Mouse (Mus musculus) limb, embryonic 14.5 days (tissue): Measurements from ENCODE around the gene Ednra. TPM values are rescaled to one million over a fixed set of nuclear protein-coding genes. Genes with fewer than 3 reads are reported as not detected.

Experiments
- ATAC-seq: fragments of 200-750 bp; cut with Nextera tagmentation; 2 replicates; pipeline ENCODE4 v1.8.0; 2017; ENCODE audit warnings: low read depth, moderate number of reproducible peaks, moderate TSS enrichment; ENCODE audit not compliant: low FRiP score
- DNase-seq: peaks from one replicate; pipeline ENCODE4 v3.0.0-alpha.2; 2015; ENCODE audit warnings: low spot score
- H3K27ac ChIP-seq: fragments of 300-500 bp; sonication (generic); replicated peaks from 2 replicates; pipeline ENCODE4 v1.5.1; 2014; ENCODE audit warnings: low read depth, mild to moderate bottlenecking, low read length, moderate library complexity, mixed read lengths
- H3K27me3 ChIP-seq: fragments of 300-500 bp; sonication (generic); 2 replicates; pipeline ENCODE4 v1.6.1; 2014; ENCODE audit warnings: low read length, mixed read lengths; ENCODE audit not compliant: control insufficient read depth, insufficient read depth
- H3K36me3 ChIP-seq: fragments of 300-500 bp; sonication (generic); 2 replicates; pipeline ENCODE4 v1.6.1; 2014; ENCODE audit warnings: mild to moderate bottlenecking, low read length, moderate library complexity, mixed read lengths; ENCODE audit not compliant: control insufficient read depth, insufficient read depth
- H3K4me1 ChIP-seq: fragments of 300-500 bp; sonication (generic); 2 replicates; pipeline ENCODE4 v1.6.1; 2014; ENCODE audit warnings: antibody characterized with exemption, low read length, mixed read lengths; ENCODE audit not compliant: control insufficient read depth, insufficient read depth
- H3K4me2 ChIP-seq: fragments of 300-500 bp; sonication (generic); replicated peaks from 2 replicates; pipeline ENCODE4 v1.6.1; 2014; ENCODE audit warnings: low read depth, mild to moderate bottlenecking, low read length, moderate library complexity; ENCODE audit not compliant: severe bottlenecking
- H3K4me3 ChIP-seq: fragments of 300-500 bp; sonication (generic); replicated peaks from 2 replicates; pipeline ENCODE4 v1.5.1; 2014; ENCODE audit warnings: low read length
- H3K9ac ChIP-seq: fragments of 300-500 bp; sonication (generic); 2 replicates; pipeline ENCODE4 v1.6.1; 2014; ENCODE audit warnings: mild to moderate bottlenecking, low read depth, low read length, moderate library complexity; ENCODE audit not compliant: severe bottlenecking
- H3K9me3 ChIP-seq: fragments of 300-500 bp; sonication (generic); 2 replicates; pipeline ENCODE4 v1.6.1; 2016; ENCODE audit warnings: low read length; ENCODE audit not compliant: control insufficient read depth
- POLR2A ChIP-seq: fragments of 200-500 bp; IDR thresholded peaks from 2 replicates; pipeline ENCODE4 v1.8.0; 2012; ENCODE audit warnings: inconsistent platforms, mild to moderate bottlenecking, moderate library complexity, borderline replicate concordance; ENCODE audit not compliant: insufficient read depth, insufficient read length; ENCODE audit errors: extremely low read depth
- WGBS: fragments of 180-500 bp; shearing (Covaris S2); extraction: QIAGEN DNeasy Blood & Tissue Kit; methylation state at CpG from one replicate; pipeline ENCODE4 v1.1.7; 2014; 5-methylcytosine and 5-hydroxymethylcytosine counted together
- polyA plus RNA-seq, 2 experiments: library from polyadenylated mRNA; depleted of rRNA in 1 of 2; stranded (reverse) in 1 of 2; unstranded in 1 of 2; fragments of >200 nt; fragmentation: Nextera tagmentation in 1 of 2; extraction: Ambion mirVana in 1 of 2; gene quantifications; 2 replicates each; pipeline versions ENCODE4 v1.2.1 to v1.2.3; 2012 to 2014

The Ednra gene
- polyA plus RNA-seq, 2 experiments, result 30.0 to 44.6 TPM

- ATAC-seq (no peak), DNase-seq (no peak)
- Histone ChIP-seq H3K4me1 (no peaks in the 10 kb centered on the region), H3K9me3 (no peaks in the 10 kb centered on the region), H3K9ac (no peak overlapping the region), H3K27ac (no peak overlapping the region), H3K4me2 (no peak overlapping the region), H3K4me3 (no peak overlapping the region), H3K36me3 (no peaks in the 10 kb centered on the region), H3K27me3 (no peaks in the 10 kb centered on the region)
- WGBS, result 56% methylated on average over 1 of the region's 1 CpGs
- no peak for TF ChIP-seq POLR2A
Observed at GRCm38 (mm10) chr8:77650646-77651190, 73.5 kb downstream of the Ednra start.

DNA sequence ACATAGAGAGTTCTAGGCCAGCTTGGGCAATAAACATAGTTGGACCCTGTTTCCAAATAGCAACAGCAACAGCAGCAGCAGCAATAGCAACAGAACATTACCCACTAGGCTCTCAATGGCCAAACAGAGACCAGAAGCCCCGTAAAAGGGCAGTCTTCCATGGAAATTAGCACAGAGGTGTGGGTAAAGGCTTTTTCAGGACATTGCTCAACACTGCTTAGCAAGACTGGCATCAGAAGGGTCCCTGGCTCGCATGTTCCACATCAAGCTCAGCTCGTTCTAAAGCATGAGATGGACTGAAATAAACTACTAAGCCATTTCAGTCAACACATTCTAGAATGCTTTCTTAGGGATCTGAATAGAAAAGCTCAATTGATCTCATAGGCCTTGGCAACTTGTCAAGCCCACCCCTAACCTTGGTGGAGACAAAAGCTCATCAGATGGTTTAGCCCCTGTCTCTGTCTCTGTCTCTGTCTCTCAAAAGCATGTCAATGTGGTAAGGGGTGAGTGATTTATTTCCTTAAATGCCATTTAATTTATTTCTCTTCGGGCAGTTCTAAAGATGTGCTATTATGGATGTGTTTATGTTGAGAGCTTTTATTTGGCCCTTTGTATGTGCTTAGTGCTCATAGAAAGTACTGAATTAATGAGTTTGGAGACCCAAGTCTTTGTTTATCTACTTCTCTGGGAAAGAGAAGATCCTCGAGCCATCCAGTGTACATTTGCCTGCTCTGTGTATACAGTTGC is 84.0 kb downstream of the Ednra start:
- TF ChIP-seq POLR2A, result no peak
- WGBS, result 64% methylated on average over 5 of the region's 5 CpGs
- no peak for ATAC-seq
- DNase-seq, result no peak
- H3K4me3 ChIP-seq, result no peak overlapping the region
- no peak overlapping the region for H3K27ac ChIP-seq
- no peaks in the 10 kb centered on the region for H3K36me3 ChIP-seq
- no peak overlapping the region for H3K4me2 ChIP-seq
- H3K9me3 ChIP-seq, result no peaks in the 10 kb centered on the region
- H3K9ac ChIP-seq, result no peak overlapping the region
- H3K27me3 ChIP-seq, result no peaks in the 10 kb centered on the region
- no peaks in the 10 kb centered on the region for H3K4me1 ChIP-seq

GRCm38 (mm10) chr8:77637593-77637992 is 86.7 kb downstream of the Ednra start:
- WGBS, result 70% methylated on average over 3 of the region's 3 CpGs

GRCm38 (mm10) chr8:77634035-77634434 is 90.2 kb downstream of the Ednra start:
- Histone ChIP-seq H3K4me1 (peaks cover 9% of the 10 kb centered on the region; the same call in 1 of the 2 replicates), H3K9me3 (no peaks in the 10 kb centered on the region), H3K27ac (no peak overlapping the region), H3K27me3 (no peaks in the 10 kb centered on the region), H3K4me3 (no peak overlapping the region), H3K4me2 (no peak overlapping the region), H3K36me3 (no peaks in the 10 kb centered on the region), H3K9ac (no peak overlapping the region)
- 49% methylated on average over 5 of the region's 5 CpGs for WGBS
- no peak for TF ChIP-seq POLR2A
- ATAC-seq (no peak), DNase-seq (no peak)

More at GRCm38 (mm10) chr8:77637593-77637992, 86.7 kb downstream of the Ednra start:
- Histone ChIP-seq H3K27ac (no peak overlapping the region), H3K9me3 (no peaks in the 10 kb centered on the region), H3K27me3 (no peaks in the 10 kb centered on the region), H3K4me3 (no peak overlapping the region), H3K36me3 (no peaks in the 10 kb centered on the region), H3K9ac (no peak overlapping the region), H3K4me2 (no peak overlapping the region), H3K4me1 (0 out of 2 replicates have a peak, but pooled peaks cover 2% of the 10 kb centered on the region)
- no peak for TF ChIP-seq POLR2A
- DNase-seq (peak; percentile 35), ATAC-seq (no peak)

DNA sequence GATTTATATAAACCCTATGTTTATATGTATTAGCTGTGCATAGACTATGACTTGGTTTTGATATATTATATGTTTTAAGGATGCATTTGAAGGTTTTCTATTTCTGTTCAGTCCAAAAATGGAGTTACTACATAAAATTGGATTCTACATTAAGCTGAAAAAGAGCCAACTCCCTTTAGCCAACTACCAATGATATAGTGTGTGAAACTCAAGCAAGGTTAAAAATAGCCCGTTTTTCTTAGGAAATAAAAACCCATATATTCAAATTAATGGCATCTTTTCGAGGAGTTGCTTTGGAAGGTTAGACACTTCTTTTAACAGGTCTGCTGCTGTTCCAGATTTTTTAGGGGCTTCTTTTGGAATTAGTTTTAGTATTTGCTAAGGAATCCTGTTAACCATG is 91.1 kb downstream of the Ednra start:
- Histone ChIP-seq H3K9ac (no peak overlapping the region), H3K27ac (no peak overlapping the region), H3K36me3 (no peaks in the 10 kb centered on the region), H3K9me3 (no peaks in the 10 kb centered on the region), H3K4me3 (no peak overlapping the region), H3K4me1 (peaks cover 9% of the 10 kb centered on the region; the same call in 1 of the 2 replicates), H3K27me3 (no peaks in the 10 kb centered on the region), H3K4me2 (no peak overlapping the region)
- 44% methylated on average over 2 of the region's 2 CpGs for WGBS
- TF ChIP-seq POLR2A, result no peak
- DNase-seq (peak; percentile 33), ATAC-seq (no peak)
